Mouse (Mus musculus) thymus, postnatal 0 days (tissue): ENCODE results near the gene Olfr1297. TPM values are rescaled to one million over a fixed set of nuclear protein-coding genes. Genes with fewer than 3 reads are reported as not detected.

Experiments used
- DNase-seq: peaks from one replicate; pipeline ENCODE4 v3.0.0-alpha.2; 2015; ENCODE audit warnings: low spot score
- polyA plus RNA-seq: library from polyadenylated mRNA; unstranded; fragments of >200 nt; fragmentation: Nextera tagmentation; extraction: Ambion mirVana; gene quantifications from 2 replicates; pipeline ENCODE4 v1.2.1, GENCODE M21; 2015

The Olfr1297 gene
- not detected in 2 replicates for polyA plus RNA-seq

- DNase-seq, result no peak
Observed at GRCm38 (mm10) chr2:111626397-111626796, at the start of gene Olfr1297. Olfr1297 (minus strand) TSS chr2:111626497.

GRCm38 (mm10) chr2:111661119-111661518, 34.8 kb upstream of the Olfr1297 start, which contains the start of gene Olfr1299:
Olfr1299 (plus strand) TSS chr2:111661419.
- no peak for DNase-seq

GRCm38 (mm10) chr2:111649101-111649500, 22.8 kb upstream of the Olfr1297 start, which contains the start of gene Olfr1298:
Olfr1298 (minus strand) TSS chr2:111649201.
- no peak for DNase-seq

GRCm38 (mm10) chr2:111569581-111569980, 56.7 kb downstream of the Olfr1297 start, which contains the start of gene Olfr1295:
Olfr1295 (minus strand) TSS chr2:111569681.
- no peak for DNase-seq

Other genes with a start within 250 kb of the Olfr1297 start
- gene Olfr1286, start 203.4 kb downstream of the Olfr1297 start, polyA plus RNA-seq, result not detected in 2 replicates
- not detected in 2 replicates for gene Olfr1287, start 177.4 kb downstream of the Olfr1297 start, polyA plus RNA-seq
- gene Olfr1288, start 152.4 kb downstream of the Olfr1297 start, polyA plus RNA-seq, result not detected in 2 replicates
- gene Olfr1289, start 145.7 kb downstream of the Olfr1297 start, polyA plus RNA-seq, result not detected in 2 replicates
- gene Olfr1290, start 132.7 kb downstream of the Olfr1297 start, polyA plus RNA-seq, result not detected in 2 replicates
- gene Olfr1291-ps1, start 129.3 kb downstream of the Olfr1297 start, polyA plus RNA-seq, result not detected in 2 replicates
- gene Olfr1293-ps, start 101.3 kb downstream of the Olfr1297 start, polyA plus RNA-seq, result not detected in 2 replicates
- not detected in 2 replicates for gene Olfr1294, start 86.2 kb downstream of the Olfr1297 start, polyA plus RNA-seq
- gene Olfr1295, start 56.8 kb downstream of the Olfr1297 start, polyA plus RNA-seq, result not detected in 2 replicates
- not detected in 2 replicates for gene Olfr1298, start 22.7 kb upstream of the Olfr1297 start, polyA plus RNA-seq
- gene Olfr1299, start 34.9 kb upstream of the Olfr1297 start, polyA plus RNA-seq, result not detected in 2 replicates
- not detected in 2 replicates for gene Olfr1301, start 124.5 kb upstream of the Olfr1297 start, polyA plus RNA-seq
- gene Olfr1302, start 150.9 kb upstream of the Olfr1297 start, polyA plus RNA-seq, result not detected in 2 replicates
- not detected in 2 replicates for gene Olfr1303, start 193.8 kb upstream of the Olfr1297 start, polyA plus RNA-seq